Mouse (Mus musculus) frontal cortex, postnatal 25 days (tissue): Measurements from ENCODE around the gene Kctd17.

Experiments used
- DNase-seq, 2 experiments: peaks; one replicate each; pipeline ENCODE4 v3.0.0; 2022; ENCODE audit warnings: low spot score in 2 of 2

Kctd17 gene

DNA sequence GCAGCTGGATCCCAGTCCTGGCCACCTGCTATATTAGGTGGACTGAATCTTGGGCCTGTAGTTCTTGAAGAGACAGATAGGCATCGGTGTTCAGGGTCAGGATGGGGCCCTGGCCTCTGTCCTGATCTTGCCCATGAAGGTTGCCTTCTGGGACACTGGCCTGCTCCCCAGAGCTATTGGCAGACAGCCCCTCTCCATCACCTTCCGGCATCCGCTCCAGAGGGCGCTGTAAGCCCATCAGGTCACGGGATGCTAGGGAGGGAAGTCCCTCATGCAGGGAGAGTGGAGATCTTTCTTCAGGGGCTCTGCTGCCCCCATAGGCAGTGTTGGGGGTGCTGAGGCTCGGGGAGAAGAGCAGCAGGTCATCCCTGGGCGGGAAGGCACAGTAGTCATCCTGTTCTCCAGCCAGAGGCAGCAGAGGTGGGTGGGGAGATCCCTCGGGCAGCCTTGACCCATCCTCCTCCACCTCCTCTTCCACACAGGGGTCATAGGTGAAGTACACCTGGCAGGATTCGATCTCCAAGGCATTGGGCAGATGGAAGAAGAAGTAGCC is 53.2 kb downstream of the Kctd17 start:
- no peak for DNase-seq

DNA sequence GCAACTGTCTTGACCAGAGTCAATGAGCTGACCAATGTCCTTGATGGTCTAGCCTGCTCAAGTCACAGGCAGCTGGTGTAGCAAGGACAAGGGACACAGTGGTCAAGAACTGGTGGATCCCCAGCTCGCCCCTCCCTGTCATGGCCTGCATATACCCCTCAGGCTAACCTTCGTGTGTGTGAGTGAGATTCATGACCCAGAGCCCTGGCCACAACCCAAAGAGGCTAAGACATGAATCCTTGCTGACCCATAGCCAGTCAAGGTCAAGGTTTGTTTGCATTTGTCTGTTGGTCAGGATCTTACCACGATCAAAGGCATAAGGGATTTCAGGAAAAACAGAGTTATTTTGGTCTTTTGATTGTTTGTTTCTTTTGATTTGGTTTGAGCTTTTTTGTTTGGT is 54.2 kb downstream of the Kctd17 start:
- DNase-seq: no peak

DNA sequence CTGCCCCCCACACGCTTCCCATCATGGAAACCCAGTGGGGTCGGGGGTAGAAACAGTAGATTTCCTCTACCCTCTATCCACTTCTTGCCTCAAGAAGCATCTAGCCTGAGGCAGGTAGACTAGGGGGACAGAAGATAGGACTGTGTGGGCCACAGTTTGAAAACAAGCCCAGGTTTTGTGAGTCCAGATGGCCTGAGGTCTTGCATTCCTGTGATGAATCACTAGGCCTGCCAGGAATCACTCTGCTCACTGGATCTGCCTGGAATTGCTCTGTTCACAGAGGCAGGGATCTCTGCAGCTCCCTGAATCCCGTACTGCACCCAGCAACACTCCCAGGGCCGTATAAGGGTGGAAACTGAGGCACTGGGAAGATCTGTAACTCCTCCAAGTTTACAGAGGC is 54.9 kb downstream of the Kctd17 start:
- no peak for DNase-seq

DNA sequence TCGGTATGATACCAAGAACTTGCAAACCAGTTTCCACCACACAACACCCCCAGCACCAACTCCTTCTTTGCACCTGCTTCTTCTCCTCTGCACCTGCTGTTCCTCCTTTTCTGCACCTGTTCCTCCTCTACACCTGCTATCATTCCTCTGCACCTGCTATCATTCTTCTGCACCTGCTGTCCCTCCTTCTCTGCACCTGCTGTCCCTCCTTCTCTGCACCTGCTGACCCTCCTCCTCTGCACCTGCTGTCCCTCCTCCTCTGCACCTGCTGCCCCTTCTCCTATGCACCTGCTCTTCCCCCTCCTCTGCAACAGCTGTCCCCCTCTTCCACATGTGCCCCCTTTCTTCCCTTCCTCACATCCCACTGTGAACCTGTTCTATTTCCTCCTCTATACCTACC is 58.2 kb downstream of the Kctd17 start:
- DNase-seq: no peak

DNA sequence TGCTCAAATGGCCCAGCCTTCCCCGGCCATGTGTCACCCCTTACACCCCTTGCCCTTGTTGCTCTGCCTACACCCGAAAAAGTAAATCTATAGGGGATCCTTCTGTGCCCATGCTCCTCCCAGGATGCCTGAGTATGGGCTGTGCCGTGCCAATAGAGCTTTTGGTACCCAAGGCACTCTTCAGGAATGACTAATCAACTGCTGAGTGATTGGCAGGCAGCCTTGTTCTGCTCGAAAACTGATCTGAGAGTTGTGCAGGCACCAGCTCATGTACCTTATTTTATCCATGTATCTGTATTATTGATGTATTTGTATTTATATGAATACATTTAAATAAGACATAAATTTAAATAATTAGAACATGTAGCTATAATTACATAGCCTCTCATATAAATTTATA is 58.7 kb downstream of the Kctd17 start:
- no peak for DNase-seq
